Mouse (Mus musculus) E14TG2a.4 (cell line): Measurements from ENCODE around the gene Gm11027.
"Not testable (repeated sequence)": the region's sequence is repeated elsewhere in the genome, so short reads cannot be mapped to it uniquely, and the experiment has no call there.

Experiments used
- H3K27me3 ChIP-seq: 2 replicates; pipeline ENCODE4 v1.6.1; 2014; ENCODE audit warnings: low read length, control low read depth; ENCODE audit not compliant: insufficient read depth
- H3K36me3 ChIP-seq: 2 replicates; pipeline ENCODE4 v1.6.1; 2014; ENCODE audit warnings: low read length, control low read depth; ENCODE audit not compliant: insufficient read depth
- H3K4me1 ChIP-seq: replicated peaks from 2 replicates; pipeline ENCODE4 v1.6.1; 2014; ENCODE audit warnings: low read depth, low read length, control low read depth
- H3K4me3 ChIP-seq: replicated peaks from 2 replicates; pipeline ENCODE4 v1.5.1; 2014; ENCODE audit warnings: mild to moderate bottlenecking, low read length
- H3K9me3 ChIP-seq: 2 replicates; pipeline ENCODE4 v1.6.1; 2014; ENCODE audit warnings: low read length, control low read depth
- CTCF ChIP-seq: conservative IDR thresholded peaks from 2 replicates; pipeline ENCODE4 v1.5.1; 2014; ENCODE audit warnings: low read length
- NANOG ChIP-seq: IDR thresholded peaks from 2 replicates; pipeline ENCODE4 v1.6.1; 2014; ENCODE audit warnings: borderline replicate concordance, low read length, mixed read lengths
- POU5F1 ChIP-seq: IDR thresholded peaks from 2 replicates; pipeline ENCODE4 v1.6.1; 2014; ENCODE audit warnings: low read length, borderline replicate concordance

Gene Gm11027

DNA sequence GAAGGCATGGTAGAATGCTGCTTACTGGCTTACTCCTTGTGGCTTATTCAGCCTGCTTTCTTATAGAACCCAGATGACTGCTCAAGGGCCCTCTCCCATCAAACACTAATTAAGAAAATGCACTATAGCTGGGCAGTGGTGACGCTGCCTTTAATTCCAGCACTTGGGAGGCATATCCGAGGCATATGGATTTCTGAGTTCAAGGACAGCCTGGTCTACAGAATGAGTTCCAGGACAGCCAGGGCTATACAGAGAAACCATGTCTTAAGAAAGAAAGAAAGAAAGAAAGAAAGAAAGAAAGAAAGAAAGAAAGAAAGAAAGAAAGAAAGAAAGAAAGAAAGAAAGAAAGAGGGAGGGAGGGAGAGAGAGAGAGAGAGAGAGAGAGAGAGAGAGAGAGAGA is at the start of gene Gm11027:
TSS of gene Gm11027 (plus strand) at position 301 of the 400 bp plus-strand sequence.
- not testable (repeated sequence) for H3K4me1 ChIP-seq, H3K9me3 ChIP-seq, H3K27me3 ChIP-seq, H3K4me3 ChIP-seq, H3K36me3 ChIP-seq

- peaks cover 2% of the 10 kb centered on the region; the same call in 1 of the 2 replicates for H3K36me3 ChIP-seq
- H3K27me3 ChIP-seq: no peaks in the 10 kb centered on the region
- no peaks in the 10 kb centered on the region for H3K4me1 ChIP-seq
- no peak overlapping the region for H3K4me3 ChIP-seq
- TF ChIP-seq POU5F1: no peak
- TF ChIP-seq NANOG: no peak
- TF ChIP-seq CTCF: no peak
- no peaks in the 10 kb centered on the region for H3K9me3 ChIP-seq
Observed at GRCm38 (mm10) chr12:116226289-116227057, 48.7 kb upstream of the Gm11027 start.

DNA sequence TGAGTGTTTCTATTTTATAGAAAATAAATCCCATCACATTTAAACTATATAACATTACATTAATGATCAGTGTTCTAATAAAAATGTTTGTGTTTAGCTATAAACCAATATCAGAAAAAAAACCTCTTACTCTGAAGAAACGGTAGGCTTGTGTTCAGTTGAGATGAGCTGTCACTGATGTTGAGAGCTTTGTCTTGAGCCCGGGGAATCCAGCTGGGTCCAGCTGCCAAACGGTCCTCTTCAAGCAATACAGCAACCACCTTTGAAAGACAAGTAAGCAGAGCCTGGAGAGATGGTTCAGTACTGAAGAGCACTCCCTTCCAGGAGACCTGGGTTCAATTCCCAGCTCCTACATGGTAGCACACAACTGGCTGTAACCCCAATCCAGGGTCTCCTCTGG is 45.7 kb upstream of the Gm11027 start:
- TF ChIP-seq NANOG (no peak), POU5F1 (no peak), CTCF (no peak)
- H3K9me3 ChIP-seq: no peaks in the 10 kb centered on the region
- H3K4me1 ChIP-seq: no peaks in the 10 kb centered on the region
- no peak overlapping the region for H3K4me3 ChIP-seq
- H3K27me3 ChIP-seq: no peaks in the 10 kb centered on the region
- peaks cover 2% of the 10 kb centered on the region; the same call in 1 of the 2 replicates for H3K36me3 ChIP-seq

GRCm38 (mm10) chr12:116231612-116232011 is 43.6 kb upstream of the Gm11027 start:
- Histone ChIP-seq H3K4me1 (no peaks in the 10 kb centered on the region), H3K4me3 (no peak overlapping the region), H3K27me3 (no peaks in the 10 kb centered on the region), H3K9me3 (no peaks in the 10 kb centered on the region), H3K36me3 (no peaks in the 10 kb centered on the region)
- no peak for TF ChIP-seq POU5F1
- no peak for TF ChIP-seq NANOG
- no peak for TF ChIP-seq CTCF

DNA sequence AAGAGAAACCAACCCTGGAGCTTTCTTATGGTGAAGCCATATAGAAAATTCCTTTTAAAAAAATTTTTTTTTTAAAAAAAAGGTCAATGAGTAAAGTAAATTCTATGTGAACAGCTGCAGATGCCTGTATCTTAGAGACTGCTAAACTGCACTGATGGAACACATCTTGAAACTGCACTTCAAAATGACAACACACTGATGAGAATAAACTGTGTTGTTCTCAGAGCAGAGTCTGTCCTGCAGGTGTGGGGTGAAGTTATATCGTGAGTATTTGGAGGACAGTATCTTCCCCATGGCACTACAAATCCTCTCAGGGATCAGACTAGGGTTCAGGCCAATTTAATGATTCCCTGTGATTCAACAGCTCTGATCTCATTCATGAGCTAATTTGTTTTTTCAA is 43.1 kb upstream of the Gm11027 start:
- Histone ChIP-seq H3K9me3 (no peaks in the 10 kb centered on the region), H3K4me3 (no peak overlapping the region), H3K36me3 (no peaks in the 10 kb centered on the region), H3K4me1 (no peaks in the 10 kb centered on the region), H3K27me3 (no peaks in the 10 kb centered on the region)
- TF ChIP-seq CTCF (no peak), NANOG (no peak), POU5F1 (no peak)

DNA sequence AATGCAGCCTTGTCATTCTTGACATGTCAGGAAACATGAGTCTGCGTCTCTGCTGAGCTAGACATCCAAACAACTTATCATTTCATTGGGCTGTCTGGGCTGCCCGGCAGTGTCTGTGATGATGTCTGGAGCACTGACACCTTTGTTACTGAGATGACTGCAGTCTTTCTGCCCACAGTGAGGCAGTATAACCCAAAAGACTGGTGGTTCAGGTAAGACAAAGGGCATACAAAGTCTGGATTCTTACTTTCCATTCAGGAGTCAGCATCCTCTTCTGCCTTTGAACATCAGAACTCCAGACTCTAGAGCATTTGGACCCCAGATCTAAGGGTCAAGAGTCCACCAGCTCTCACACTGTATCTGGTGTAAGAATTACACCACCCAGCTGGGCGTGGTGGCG is 39.8 kb upstream of the Gm11027 start:
- no peaks in the 10 kb centered on the region for H3K27me3 ChIP-seq
- no peaks in the 10 kb centered on the region for H3K36me3 ChIP-seq
- H3K4me3 ChIP-seq: no peak overlapping the region
- H3K9me3 ChIP-seq: no peaks in the 10 kb centered on the region
- no peaks in the 10 kb centered on the region for H3K4me1 ChIP-seq
- TF ChIP-seq POU5F1 (no peak), NANOG (no peak), CTCF (no peak)

DNA sequence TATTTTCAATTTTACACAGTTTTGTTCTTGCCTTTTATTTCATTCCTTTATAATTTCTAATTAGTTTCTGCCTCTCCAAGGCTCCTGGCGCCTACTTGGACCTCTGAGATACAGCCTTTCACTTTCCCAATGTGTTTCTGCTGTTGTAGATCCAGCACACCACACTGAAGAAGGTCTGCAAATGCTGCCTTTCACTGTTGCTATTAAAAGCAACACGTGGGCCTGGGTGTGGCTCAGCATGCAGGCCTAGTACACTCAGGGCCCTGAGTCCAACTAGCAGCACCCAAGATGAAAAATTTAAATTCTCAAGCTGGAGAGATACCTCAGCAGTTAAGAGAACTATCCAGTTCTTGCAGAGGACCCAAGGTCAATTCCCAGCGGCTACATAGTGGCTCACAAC is 38.5 kb upstream of the Gm11027 start:
- TF ChIP-seq NANOG (no peak), CTCF (no peak), POU5F1 (no peak)
- Histone ChIP-seq H3K27me3 (no peaks in the 10 kb centered on the region), H3K4me1 (no peaks in the 10 kb centered on the region), H3K4me3 (no peak overlapping the region), H3K36me3 (no peaks in the 10 kb centered on the region), H3K9me3 (no peaks in the 10 kb centered on the region)

- no peaks in the 10 kb centered on the region for H3K9me3 ChIP-seq
- H3K4me1 ChIP-seq: no peaks in the 10 kb centered on the region
- no peak overlapping the region for H3K4me3 ChIP-seq
- no peaks in the 10 kb centered on the region for H3K27me3 ChIP-seq
- TF ChIP-seq CTCF (no peak), POU5F1 (no peak), NANOG (no peak)
- H3K36me3 ChIP-seq: no peaks in the 10 kb centered on the region
Observed at GRCm38 (mm10) chr12:116238370-116238769, 36.8 kb upstream of the Gm11027 start.

GRCm38 (mm10) chr12:116238803-116239202 is 36.4 kb upstream of the Gm11027 start:
- Histone ChIP-seq H3K36me3 (no peaks in the 10 kb centered on the region), H3K27me3 (no peaks in the 10 kb centered on the region), H3K9me3 (no peaks in the 10 kb centered on the region), H3K4me1 (no peaks in the 10 kb centered on the region), H3K4me3 (no peak overlapping the region)
- TF ChIP-seq POU5F1 (no peak), NANOG (no peak), CTCF (no peak)
